Mouse (Mus musculus) neural tube, embryonic 14.5 days (tissue): ENCODE results near the gene Atxn7l1. TPM values are rescaled to one million over a fixed set of nuclear protein-coding genes. Genes with fewer than 3 reads are reported as not detected.
A peak's percentile ranks its signal among the peaks of the same experiment; 100 is the strongest.

Source experiments
- ATAC-seq: fragments of 200-750 bp; cut with Nextera tagmentation; 2 replicates; pipeline ENCODE4 v1.8.0; 2017; ENCODE audit warnings: low read depth, mild to moderate bottlenecking, moderate TSS enrichment, moderate library complexity
- H3K27ac ChIP-seq: fragments of 300-500 bp; sonication (generic); 2 replicates; pipeline ENCODE4 v1.5.1; 2014; ENCODE audit warnings: low read depth, mild to moderate bottlenecking, control low read depth, low read length, moderate library complexity, mixed read lengths
- H3K27me3 ChIP-seq: fragments of 300-500 bp; sonication (generic); 2 replicates; pipeline ENCODE4 v1.6.1; 2014; ENCODE audit warnings: low read length; ENCODE audit not compliant: control insufficient read depth, insufficient read depth
- H3K36me3 ChIP-seq: fragments of 300-500 bp; sonication (generic); 2 replicates; pipeline ENCODE4 v1.6.1; 2014; ENCODE audit warnings: low read length, mixed read lengths; ENCODE audit not compliant: control insufficient read depth, insufficient read depth
- H3K4me1 ChIP-seq: fragments of 300-500 bp; sonication (generic); 2 replicates; pipeline ENCODE4 v1.6.1; 2014; ENCODE audit warnings: low read length; ENCODE audit not compliant: control insufficient read depth, insufficient read depth
- H3K4me2 ChIP-seq: fragments of 300-500 bp; sonication (generic); 2 replicates; pipeline ENCODE4 v1.6.1; 2014; ENCODE audit warnings: mild to moderate bottlenecking, low read depth, low read length, control low read depth
- H3K4me3 ChIP-seq: fragments of 300-500 bp; sonication (generic); 2 replicates; pipeline ENCODE4 v1.5.1; 2014; ENCODE audit warnings: low read depth, low read length, control low read depth, mixed read lengths
- H3K9ac ChIP-seq: fragments of 300-500 bp; sonication (generic); replicated peaks from 2 replicates; pipeline ENCODE4 v1.6.1; 2014; ENCODE audit warnings: low read depth, mild to moderate bottlenecking, control low read depth, low read length, mixed read lengths
- H3K9me3 ChIP-seq: fragments of 300-500 bp; sonication (generic); 2 replicates; pipeline ENCODE4 v1.6.1; 2016; ENCODE audit warnings: low read length; ENCODE audit not compliant: control insufficient read depth
- WGBS: fragments of 180-500 bp; shearing (Covaris S2); extraction: QIAGEN DNeasy Blood & Tissue Kit; methylation state at CpG from one replicate; pipeline ENCODE4 v1.1.7; 2014; 5-methylcytosine and 5-hydroxymethylcytosine counted together
- polyA plus RNA-seq: library from polyadenylated mRNA; unstranded; fragments of >200 nt; fragmentation: Nextera tagmentation; extraction: Ambion mirVana; gene quantifications from 2 replicates; pipeline ENCODE4 v1.2.1, GENCODE M21; 2014

Atxn7l1 gene
- polyA plus RNA-seq, 1 experiment from 2014 or later: 35.1 TPM

- 89% methylated on average over 8 of the region's 8 CpGs for WGBS
- Histone ChIP-seq H3K27me3 (no peaks in the 10 kb centered on the region), H3K27ac (no peak overlapping the region), H3K4me1 (peaks cover 25% of the 10 kb centered on the region), H3K4me2 (no peak overlapping the region), H3K36me3 (no peaks in the 10 kb centered on the region), H3K9me3 (no peaks in the 10 kb centered on the region), H3K4me3 (no peak overlapping the region), H3K9ac (no peak overlapping the region)
- no peak for ATAC-seq
Observed at GRCm38 (mm10) chr12:33173720-33174141, 26.2 kb downstream of the Atxn7l1 start.

- WGBS: 72% methylated on average over 7 of the region's 7 CpGs
- H3K9me3 ChIP-seq: no peaks in the 10 kb centered on the region
- no peak for ATAC-seq
Observed at GRCm38 (mm10) chr12:33174171-33174570, 26.7 kb downstream of the Atxn7l1 start.

GRCm38 (mm10) chr12:33174675-33175357 lies 27.3 kb downstream of the Atxn7l1 start:
- Histone ChIP-seq H3K27ac (no peak overlapping the region), H3K4me3 (no peak overlapping the region), H3K4me2 (no peak overlapping the region), H3K27me3 (no peaks in the 10 kb centered on the region), H3K36me3 (no peaks in the 10 kb centered on the region), H3K4me1 (peaks cover 25% of the 10 kb centered on the region), H3K9me3 (no peaks in the 10 kb centered on the region), H3K9ac (no peak overlapping the region)
- 60% methylated on average over 10 of the region's 10 CpGs for WGBS
- ATAC-seq: no peak

More at GRCm38 (mm10) chr12:33174171-33174570, 26.7 kb downstream of the Atxn7l1 start:
- H3K27ac ChIP-seq: no peak overlapping the region
- H3K4me3 ChIP-seq: no peak overlapping the region
- H3K27me3 ChIP-seq: no peaks in the 10 kb centered on the region
- H3K9ac ChIP-seq: no peak overlapping the region
- no peak overlapping the region for H3K4me2 ChIP-seq
- H3K36me3 ChIP-seq: no peaks in the 10 kb centered on the region
- peaks cover 25% of the 10 kb centered on the region for H3K4me1 ChIP-seq

GRCm38 (mm10) chr12:33175621-33176554 lies 28.4 kb downstream of the Atxn7l1 start:
- peak overlapping the region; percentile 46 for H3K4me2 ChIP-seq
- peaks cover 25% of the 10 kb centered on the region for H3K4me1 ChIP-seq
- H3K4me3 ChIP-seq: no peak overlapping the region
- no peak overlapping the region for H3K27ac ChIP-seq
- WGBS: 5% methylated on average over 25 of the region's 25 CpGs
- H3K9ac ChIP-seq: 0 out of 2 replicates have a peak overlapping the region, but pooled peaks have one; percentile 28
- H3K36me3 ChIP-seq: no peaks in the 10 kb centered on the region
- peak; percentile 52 for ATAC-seq
- no peaks in the 10 kb centered on the region for H3K9me3 ChIP-seq
- no peaks in the 10 kb centered on the region for H3K27me3 ChIP-seq

GRCm38 (mm10) chr12:33176555-33176900 lies 29.0 kb downstream of the Atxn7l1 start:
- ATAC-seq: peak; percentile 18; the same call in 1 of the 2 replicates
- H3K9ac ChIP-seq: no peak overlapping the region
- no peaks in the 10 kb centered on the region for H3K27me3 ChIP-seq
- H3K4me3 ChIP-seq: no peak overlapping the region
- H3K4me1 ChIP-seq: peaks cover 25% of the 10 kb centered on the region
- H3K4me2 ChIP-seq: peak overlapping the region; percentile 46; the same call in 1 of the 2 replicates
- H3K27ac ChIP-seq: no peak overlapping the region
- H3K9me3 ChIP-seq: no peaks in the 10 kb centered on the region
- no peaks in the 10 kb centered on the region for H3K36me3 ChIP-seq
- 17% methylated on average over 5 of the region's 5 CpGs for WGBS

GRCm38 (mm10) chr12:33180421-33180820 lies 32.9 kb downstream of the Atxn7l1 start:
- peaks cover 15% of the 10 kb centered on the region for H3K4me1 ChIP-seq
- no peaks in the 10 kb centered on the region for H3K36me3 ChIP-seq
- WGBS: 89% methylated on average over 2 of the region's 2 CpGs
- no peaks in the 10 kb centered on the region for H3K9me3 ChIP-seq
- H3K4me2 ChIP-seq: no peak overlapping the region
- no peaks in the 10 kb centered on the region for H3K27me3 ChIP-seq
- H3K4me3 ChIP-seq: no peak overlapping the region
- H3K9ac ChIP-seq: no peak overlapping the region
- no peak for ATAC-seq
- no peak overlapping the region for H3K27ac ChIP-seq

- ATAC-seq: no peak
- Histone ChIP-seq H3K4me1 (0 out of 2 replicates have a peak, but pooled peaks cover 2% of the 10 kb centered on the region), H3K36me3 (no peaks in the 10 kb centered on the region), H3K4me2 (no peak overlapping the region), H3K27me3 (no peaks in the 10 kb centered on the region), H3K4me3 (no peak overlapping the region), H3K9me3 (no peaks in the 10 kb centered on the region), H3K27ac (no peak overlapping the region), H3K9ac (no peak overlapping the region)
- WGBS: 94% methylated on average over 4 of the region's 4 CpGs
Observed at GRCm38 (mm10) chr12:33181875-33182274, 34.4 kb downstream of the Atxn7l1 start.

GRCm38 (mm10) chr12:33182428-33183137 lies 35.1 kb downstream of the Atxn7l1 start:
- no peak overlapping the region for H3K4me3 ChIP-seq
- peak; percentile 52; the same call in 1 of the 2 replicates for ATAC-seq
- no peak overlapping the region for H3K9ac ChIP-seq
- H3K9me3 ChIP-seq: no peaks in the 10 kb centered on the region
- WGBS: 65% methylated on average over 11 of the region's 11 CpGs
- no peaks in the 10 kb centered on the region for H3K36me3 ChIP-seq
- H3K27me3 ChIP-seq: no peaks in the 10 kb centered on the region
- 0 out of 2 replicates have a peak, but pooled peaks cover 2% of the 10 kb centered on the region for H3K4me1 ChIP-seq
- no peak overlapping the region for H3K27ac ChIP-seq
- no peak overlapping the region for H3K4me2 ChIP-seq
